Comparison of ENCODE assay signal across 24 mouse cellular contexts in genomic region chr11:84332860-84333259, GRCm38 (mm10).
DNase-seq lines count a peak whose midpoint lies in the region; ATAC-seq and TF ChIP-seq lines count a peak whose summit lies in the region.
"Had no signal": no experiment of that assay in that cellular context is flagged by ENCODE, and none has a peak within 500 bp of the region (broad histone marks: within the 10 kb centered on the region; RNA-seq: fewer than 3 reads in every experiment).

No protein-coding gene starts in this region.

- no peaks in the 10 kb centered on the region for H3K4me1 ChIP-seq in embryonic facial prominence, embryonic 14.5 days (ENCODE audit: control insufficient read depth, insufficient read depth, low read length)
- no peaks in the 10 kb centered on the region for H3K4me1 ChIP-seq in embryonic facial prominence, embryonic 10.5 days
- no peaks in the 10 kb centered on the region for H3K4me1 ChIP-seq in liver, postnatal 0 days (ENCODE audit: insufficient read depth)
- H3K4me1 ChIP-seq in kidney, embryonic 14.5 days (ENCODE audit: control insufficient read depth, insufficient read depth, low read length), result no peaks in the 10 kb centered on the region
- H3K4me1 ChIP-seq: embryonic facial prominence, embryonic 15.5 days; limb, embryonic 13.5 days; lung, embryonic 15.5 days had no signal

- no peak overlapping the region for H3K9ac ChIP-seq in embryonic facial prominence, embryonic 14.5 days (ENCODE audit: low read depth, low read length)
- no peak overlapping the region for H3K9ac ChIP-seq in liver, postnatal 0 days (replicated peaks)
- H3K9ac ChIP-seq in kidney, embryonic 14.5 days (ENCODE audit: low read depth, low read length), result no peak overlapping the region
- H3K9ac ChIP-seq: embryonic facial prominence, embryonic 15.5 days; limb, embryonic 13.5 days; liver, embryonic 14.5 days; lung, embryonic 15.5 days had no signal

- H3K27me3 ChIP-seq in embryonic facial prominence, embryonic 14.5 days (replicated peaks; ENCODE audit: control insufficient read depth, insufficient read depth, low read length), result no peaks in the 10 kb centered on the region
- no peaks in the 10 kb centered on the region for H3K27me3 ChIP-seq in embryonic facial prominence, embryonic 10.5 days (replicated peaks; ENCODE audit: low read depth, poor library complexity, severe bottlenecking)
- no peaks in the 10 kb centered on the region for H3K27me3 ChIP-seq in liver, postnatal 0 days (ENCODE audit: insufficient read depth, low read length)
- H3K27me3 ChIP-seq in myocyte (ENCODE audit: control insufficient read depth, insufficient read depth, insufficient read length), result no peaks in the 10 kb centered on the region
- H3K27me3 ChIP-seq in kidney, embryonic 14.5 days (ENCODE audit: control insufficient read depth, insufficient read depth, low read length), result no peaks in the 10 kb centered on the region
- H3K27me3 ChIP-seq: embryonic facial prominence, embryonic 15.5 days; limb, embryonic 13.5 days; lung, embryonic 15.5 days had no signal

- TF ChIP-seq EP300 in liver, postnatal 0 days (IDR thresholded peaks at IDR 0.05; ENCODE audit: low read depth), result no peak

- H3K36me3 ChIP-seq in embryonic facial prominence, embryonic 14.5 days (ENCODE audit: control insufficient read depth, insufficient read depth, low read length), result peaks cover 3% of the 10 kb centered on the region; the same call in 1 of the 2 replicates
- peaks cover 16% of the 10 kb centered on the region for H3K36me3 ChIP-seq in embryonic facial prominence, embryonic 10.5 days (replicated peaks)
- H3K36me3 ChIP-seq in liver, postnatal 0 days (replicated peaks; ENCODE audit: insufficient read depth, low read length), result peaks cover 16% of the 10 kb centered on the region; the same call in 1 of the 2 replicates
- peaks cover 56% of the 10 kb centered on the region for H3K36me3 ChIP-seq in myocyte (ENCODE audit: control insufficient read depth, insufficient read depth)
- peaks cover 2% of the 10 kb centered on the region; the same call in 1 of the 2 replicates for H3K36me3 ChIP-seq in kidney, embryonic 14.5 days (ENCODE audit: control insufficient read depth, insufficient read depth, low read length)
- H3K36me3 ChIP-seq: lung, embryonic 15.5 days had no signal

- H3K4me2 ChIP-seq in embryonic facial prominence, embryonic 14.5 days (ENCODE audit: low read depth, low read length), result no peak overlapping the region
- no peak overlapping the region for H3K4me2 ChIP-seq in liver, postnatal 0 days (ENCODE audit: low read depth, low read length)
- H3K4me2 ChIP-seq in myocyte (ENCODE audit: low read depth), result no peak overlapping the region
- H3K4me2 ChIP-seq in kidney, embryonic 14.5 days (replicated peaks; ENCODE audit: low read depth, low read length), result no peak overlapping the region
- H3K4me2 ChIP-seq: embryonic facial prominence, embryonic 15.5 days; heart, embryonic 11.5 days; limb, embryonic 13.5 days; lung, embryonic 15.5 days had no signal

- no peak overlapping the region for H3K4me3 ChIP-seq in embryonic facial prominence, embryonic 14.5 days (ENCODE audit: low read depth, low read length)
- H3K4me3 ChIP-seq in embryonic facial prominence, embryonic 10.5 days, result no peak overlapping the region
- H3K4me3 ChIP-seq in liver, postnatal 0 days (ENCODE audit: low read depth, low read length), result no peak overlapping the region
- H3K4me3 ChIP-seq in myocyte, result no peak overlapping the region
- H3K4me3 ChIP-seq in kidney, embryonic 14.5 days (ENCODE audit: low read length), result no peak overlapping the region
- H3K4me3 ChIP-seq: embryonic facial prominence, embryonic 15.5 days; limb, embryonic 13.5 days; lung, embryonic 15.5 days had no signal

- no peaks in the 10 kb centered on the region for H3K9me3 ChIP-seq in embryonic facial prominence, embryonic 14.5 days (ENCODE audit: control insufficient read depth, low read length)
- H3K9me3 ChIP-seq in embryonic facial prominence, embryonic 10.5 days, result no peaks in the 10 kb centered on the region
- H3K9me3 ChIP-seq in liver, postnatal 0 days (ENCODE audit: low read length), result no peaks in the 10 kb centered on the region
- H3K9me3 ChIP-seq in kidney, embryonic 14.5 days (ENCODE audit: control insufficient read depth, low read length), result no peaks in the 10 kb centered on the region
- H3K9me3 ChIP-seq: embryonic facial prominence, embryonic 15.5 days; limb, embryonic 13.5 days; lung, embryonic 15.5 days had no signal

- no peak for TF ChIP-seq CTCF in liver, postnatal 0 days (IDR thresholded peaks at IDR 0.05; ENCODE audit: low read depth)

- no peak for TF ChIP-seq POLR2A in myocyte (IDR thresholded peaks at IDR 0.05; ENCODE audit: insufficient read length, low read depth)

- no peak for ATAC-seq in embryonic facial prominence, embryonic 14.5 days (ENCODE audit: low read depth)
- no peak for ATAC-seq in liver, postnatal 0 days
- ATAC-seq in kidney, embryonic 14.5 days (ENCODE audit: low FRiP score, low TSS enrichment), result no peak
- ATAC-seq: forebrain, embryonic 14.5 days had no signal

- peak; percentile 40 for DNase-seq in embryonic facial prominence, embryonic 14.5 days (ENCODE audit: low spot score)
- no peak for DNase-seq in embryonic facial prominence, embryonic 10.5 days (ENCODE audit: low spot score)
- no peak for DNase-seq in liver, postnatal 0 days
- DNase-seq in liver (no peak), ES-CJ7 (ENCODE audit: low read depth, low spot score) (peak; percentile 7)
- no peak for DNase-seq in gastrocnemius, adult 18-20 months (ENCODE audit: low spot score)
- DNase-seq: adrenal gland, postnatal 10 days; cerebellum, adult 8-10 months; cerebellum, postnatal 36 days; embryo, embryonic 11 days; kidney, adult 9 months; kidney, postnatal 25 days; layer of hippocampus, postnatal 36 days; lung, postnatal 4 days; retina, postnatal 1 day; right cerebral cortex, postnatal 25 days had no signal

- WGBS in embryonic facial prominence, embryonic 14.5 days, result 74% methylated on average over 3 of the region's 3 CpGs
- 90% methylated on average over 3 of the region's 3 CpGs for WGBS in embryonic facial prominence, embryonic 10.5 days
- WGBS in liver, postnatal 0 days (ENCODE audit: insufficient replicate concordance), result 64% methylated on average over 3 of the region's 3 CpGs
- 85% methylated on average over 3 of the region's 3 CpGs for WGBS in kidney, embryonic 14.5 days

- no peak overlapping the region for H3ac ChIP-seq in myocyte (ENCODE audit: control insufficient read depth, insufficient read length)

- H3K27ac ChIP-seq in embryonic facial prominence, embryonic 14.5 days (replicated peaks; ENCODE audit: low read depth, low read length), result no peak overlapping the region
- H3K27ac ChIP-seq in embryonic facial prominence, embryonic 10.5 days (replicated peaks), result no peak overlapping the region
- 0 out of 2 replicates have a peak overlapping the region, but pooled peaks have one; percentile 5 for H3K27ac ChIP-seq in liver, postnatal 0 days (ENCODE audit: low read depth)
- no peak overlapping the region for H3K27ac ChIP-seq in kidney, embryonic 14.5 days (ENCODE audit: low read depth, low read length)
- H3K27ac ChIP-seq: embryonic facial prominence, embryonic 15.5 days; limb, embryonic 13.5 days; liver, embryonic 14.5 days; lung, embryonic 15.5 days had no signal

- H3K79me2 ChIP-seq in myocyte (ENCODE audit: control insufficient read depth, insufficient read depth), result no peaks in the 10 kb centered on the region

TF ChIP-seq in myocyte, 11 proteins besides CTCF, POLR2A, EP300 and RAD21:
- peak in 2 of 3 experiments; percentile 21 to 77 for TF ChIP-seq MYOG (IDR thresholded peaks at IDR 0.05; ENCODE audit: control insufficient read depth in 1 of 3, insufficient read depth in 1 of 3, insufficient read length in 2 of 3, low read depth in 2 of 3)
- no peak for TF ChIP-seq REST (IDR thresholded peaks at IDR 0.05; ENCODE audit: insufficient read depth, insufficient read length)
- TF ChIP-seq MYOD1 (IDR thresholded peaks at IDR 0.05; ENCODE audit: control insufficient read depth in 1 of 3, insufficient read length in 2 of 3, low read depth in 2 of 3), result peak in 2 of 3 experiments; percentile 57 to 81
- peak; percentile 42 for TF ChIP-seq TCF3 (IDR thresholded peaks at IDR 0.05; ENCODE audit: insufficient read length, low read depth)
- no peak for TF ChIP-seq MAX (IDR thresholded peaks at IDR 0.05; ENCODE audit: low read depth)
- TF ChIP-seq SRF (IDR thresholded peaks at IDR 0.05; ENCODE audit: control insufficient read depth, insufficient read length, low read depth), result no peak
- TF ChIP-seq POLR2AphosphoS2 (IDR thresholded peaks at IDR 0.05; ENCODE audit: insufficient read length, low read depth), result no peak
- no peak for TF ChIP-seq E2F4 (IDR thresholded peaks at IDR 0.05; ENCODE audit: insufficient read depth)
- no peak for TF ChIP-seq CEBPB (IDR thresholded peaks at IDR 0.05; ENCODE audit: insufficient read depth, poor library complexity, severe bottlenecking)
- no peak for TF ChIP-seq USF1 (IDR thresholded peaks at IDR 0.05; ENCODE audit: low read depth)
- peak; percentile 61 for TF ChIP-seq TCF12 (IDR thresholded peaks at IDR 0.05; ENCODE audit: insufficient read depth, poor library complexity, severe bottlenecking)

Comparison
In these comparisons a context has a peak if more than half of its experiments do, and no peak if none do; other contexts are left out.
1. DNase-seq: peak in embryonic facial prominence, embryonic 14.5 days (single experiment) and ES-CJ7 (single experiment); none in embryonic facial prominence, embryonic 10.5 days (single experiment), liver, postnatal 0 days (single experiment), liver (single experiment) and gastrocnemius, adult 18-20 months (single experiment).